Mouse (Mus musculus) midbrain, embryonic 12.5 days (tissue): ENCODE measurements around the gene Olfr862. TPM values are rescaled to one million over a fixed set of nuclear protein-coding genes. Genes with fewer than 3 reads are reported as not detected.

ENCODE experiments used
- ATAC-seq: fragments of 200-750 bp; cut with Nextera tagmentation; 2 replicates; pipeline ENCODE4 v1.8.0; 2017; ENCODE audit warnings: low read depth, moderate TSS enrichment, moderate library complexity; ENCODE audit not compliant: low FRiP score
- H3K27ac ChIP-seq: fragments of 300-500 bp; sonication (generic); replicated peaks from 2 replicates; pipeline ENCODE4 v1.5.1; 2016; ENCODE audit warnings: mild to moderate bottlenecking
- H3K27me3 ChIP-seq: fragments of 300-500 bp; sonication (generic); 2 replicates; pipeline ENCODE4 v1.6.1; 2016; ENCODE audit warnings: mild to moderate bottlenecking
- H3K36me3 ChIP-seq: fragments of 300-500 bp; sonication (generic); 2 replicates; pipeline ENCODE4 v1.6.1; 2016
- H3K4me1 ChIP-seq: fragments of 300-500 bp; sonication (generic); 2 replicates; pipeline ENCODE4 v1.6.1; 2016
- H3K4me2 ChIP-seq: fragments of 300-500 bp; sonication (generic); replicated peaks from 2 replicates; pipeline ENCODE4 v1.6.1; 2016; ENCODE audit warnings: mild to moderate bottlenecking, moderate library complexity
- H3K4me3 ChIP-seq: fragments of 300-500 bp; sonication (generic); 2 replicates; pipeline ENCODE4 v1.5.1; 2016; ENCODE audit warnings: mild to moderate bottlenecking
- H3K9ac ChIP-seq: fragments of 300-500 bp; sonication (generic); replicated peaks from 2 replicates; pipeline ENCODE4 v1.6.1; 2016; ENCODE audit warnings: mild to moderate bottlenecking, moderate library complexity
- H3K9me3 ChIP-seq: fragments of 300-500 bp; sonication (generic); 2 replicates; pipeline ENCODE4 v1.6.1; 2016; ENCODE audit warnings: mild to moderate bottlenecking
- WGBS: fragments of 180-500 bp; shearing (Covaris S2); methylation state at CpG from one replicate; pipeline ENCODE4 v1.1.7; 2016; 5-methylcytosine and 5-hydroxymethylcytosine counted together
- polyA plus RNA-seq: library from polyadenylated mRNA; unstranded; fragments of >200 nt; fragmentation: Nextera tagmentation; extraction: Ambion mirVana; gene quantifications from 2 replicates; pipeline ENCODE4 v1.2.1, GENCODE M21; 2016

The Olfr862 gene
- not detected in 2 replicates for polyA plus RNA-seq

DNA sequence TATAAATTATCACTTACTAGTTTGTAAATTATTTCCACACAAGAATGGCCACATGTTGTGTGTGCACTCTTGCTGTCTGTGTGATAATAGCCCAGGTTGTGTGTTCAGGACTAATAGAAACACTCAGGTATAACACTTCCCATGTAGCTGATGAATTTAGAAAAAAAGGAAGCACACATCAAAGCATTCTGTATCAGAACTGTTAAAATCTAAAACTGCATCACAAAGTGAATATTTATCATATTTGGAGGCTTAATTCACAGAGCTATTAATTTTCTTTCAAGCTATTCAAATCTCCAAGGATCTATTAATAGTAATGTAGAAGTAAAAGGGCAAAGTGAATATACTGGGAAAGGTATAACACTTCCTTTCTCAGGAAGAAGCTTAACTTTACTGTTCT lies at the start of gene Olfr862:
Olfr862 (minus strand) TSS at position 101 of the 400 bp plus-strand sequence.
- peaks cover 4% of the 10 kb centered on the region for H3K9me3 ChIP-seq
- no peak within 1 kb of the TSS for H3K4me3 ChIP-seq
- H3K27ac ChIP-seq, result no peak within 1 kb of the TSS
- ATAC-seq, result no peak
- no peaks in the 10 kb centered on the region for H3K36me3 ChIP-seq
- H3K4me2 ChIP-seq, result no peak within 1 kb of the TSS
- H3K27me3 ChIP-seq, result no peaks in the 10 kb centered on the region
- H3K4me1 ChIP-seq, result no peaks in the 10 kb centered on the region
- no peak within 1 kb of the TSS for H3K9ac ChIP-seq

DNA sequence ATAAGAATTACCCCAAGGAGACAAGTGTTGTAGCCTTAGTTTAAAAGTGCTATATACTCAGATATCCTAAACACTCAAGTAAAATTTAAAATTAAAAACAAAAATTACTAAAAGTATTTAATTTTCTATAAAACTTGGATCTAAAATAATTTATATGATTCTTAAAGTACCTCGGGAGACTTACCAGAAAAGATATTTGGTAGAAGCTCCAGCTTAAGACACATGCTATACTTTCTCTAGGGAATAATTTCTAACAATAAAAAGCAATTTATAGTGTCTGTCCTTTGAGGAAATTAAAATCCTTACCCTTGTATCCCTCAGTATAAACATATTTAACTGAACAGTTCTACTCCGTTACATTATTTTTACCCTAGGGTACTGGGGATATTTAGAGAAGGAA lies 28.8 kb upstream of the Olfr862 start, which contains the start of gene Olfr77:
Olfr77 (plus strand) TSS at position 301 of the 400 bp plus-strand sequence.
- Histone ChIP-seq H3K4me2 (no peak within 1 kb of the TSS), H3K27me3 (no peaks in the 10 kb centered on the region), H3K9me3 (peaks cover 12% of the 10 kb centered on the region; the same call in 1 of the 2 replicates), H3K9ac (no peak within 1 kb of the TSS), H3K36me3 (no peaks in the 10 kb centered on the region), H3K4me3 (no peak within 1 kb of the TSS), H3K27ac (no peak within 1 kb of the TSS), H3K4me1 (no peaks in the 10 kb centered on the region)
- no peak for ATAC-seq
- WGBS, result 86% methylated on average over 2 of the region's 2 CpGs

DNA sequence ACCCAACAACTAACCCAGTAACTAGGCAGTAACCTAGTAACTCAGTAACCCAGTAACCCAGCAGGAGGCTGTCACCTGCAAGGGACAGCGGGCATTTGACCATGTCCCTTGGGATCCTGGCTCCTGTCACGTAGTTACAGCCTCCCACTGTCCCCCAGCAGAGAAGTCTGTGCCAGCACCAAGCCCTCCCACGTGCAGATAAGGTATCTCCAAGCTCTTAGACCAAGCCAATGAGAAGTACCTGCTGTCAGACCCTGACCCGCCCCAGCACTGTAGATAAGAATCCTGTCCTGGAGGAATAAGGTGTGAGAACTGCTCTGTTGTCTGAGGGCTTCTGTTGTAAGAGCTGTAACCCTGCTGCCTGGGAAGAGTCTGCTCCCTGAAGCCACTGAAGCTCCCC lies 23.4 kb upstream of the Olfr862 start:
- H3K4me1 ChIP-seq, result no peaks in the 10 kb centered on the region
- H3K36me3 ChIP-seq, result no peaks in the 10 kb centered on the region
- no peak overlapping the region for H3K4me2 ChIP-seq
- H3K27ac ChIP-seq, result no peak overlapping the region
- H3K9ac ChIP-seq, result no peak overlapping the region
- ATAC-seq, result no peak
- peaks cover 14% of the 10 kb centered on the region; the same call in 1 of the 2 replicates for H3K9me3 ChIP-seq
- 63% methylated on average over 4 of the region's 4 CpGs for WGBS
- no peaks in the 10 kb centered on the region for H3K27me3 ChIP-seq
- H3K4me3 ChIP-seq, result no peak overlapping the region

DNA sequence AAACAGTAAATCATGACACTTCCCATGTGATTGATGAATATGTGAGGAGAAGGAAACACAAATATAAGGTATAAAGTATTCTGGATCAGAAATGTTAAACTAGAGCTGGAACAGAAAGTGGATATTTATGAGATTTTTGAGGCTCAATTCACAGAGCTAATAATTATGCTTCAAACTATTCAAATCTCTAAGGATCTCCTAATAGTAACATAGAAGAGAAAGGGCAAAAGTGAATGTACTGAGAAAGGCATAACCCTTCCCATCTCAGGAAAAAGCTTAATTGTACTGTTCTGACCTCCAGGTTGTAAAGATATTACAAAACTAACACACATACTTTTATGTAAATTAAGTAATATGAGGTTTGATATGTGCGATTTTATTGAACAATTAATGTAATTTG lies 38.2 kb downstream of the Olfr862 start, which contains the start of gene Olfr860:
Olfr860 (minus strand) TSS at position 101 of the 400 bp plus-strand sequence.
- H3K36me3 ChIP-seq, result no peaks in the 10 kb centered on the region
- WGBS, result 87% methylated on average over 1 of the region's 1 CpGs

More for the DNA sequence above, 38.2 kb downstream of the Olfr862 start, which contains the start of gene Olfr860:
- no peak for ATAC-seq
- Histone ChIP-seq H3K27ac (no peak within 1 kb of the TSS), H3K4me3 (no peak within 1 kb of the TSS), H3K9ac (no peak within 1 kb of the TSS), H3K4me2 (no peak within 1 kb of the TSS), H3K27me3 (no peaks in the 10 kb centered on the region), H3K9me3 (0 out of 2 replicates have a peak, but pooled peaks cover 2% of the 10 kb centered on the region), H3K4me1 (no peaks in the 10 kb centered on the region)

Other genes starting within 250 kb of the Olfr862 start
- not detected in 2 replicates for gene Olfr857, start 178.6 kb downstream of the Olfr862 start, polyA plus RNA-seq
- not detected in 2 replicates for gene Olfr58, start 107.7 kb downstream of the Olfr862 start, polyA plus RNA-seq
- not detected in 2 replicates for gene Olfr859, start 83.1 kb downstream of the Olfr862 start, polyA plus RNA-seq
- gene Olfr860, start 38.3 kb downstream of the Olfr862 start, polyA plus RNA-seq, result not detected in 2 replicates
- 0.23 and 0.24 TPM in 2 replicates for gene Olfr77, start 28.9 kb upstream of the Olfr862 start, polyA plus RNA-seq
- not detected in 2 replicates for gene Olfr866, start 140.0 kb upstream of the Olfr862 start, polyA plus RNA-seq
- not detected in 2 replicates for gene Olfr867, start 169.6 kb upstream of the Olfr862 start, polyA plus RNA-seq
- gene Olfr868, start 210.6 kb upstream of the Olfr862 start, polyA plus RNA-seq, result not detected in 2 replicates
- gene Olfr869, start 241.0 kb upstream of the Olfr862 start, polyA plus RNA-seq, result not detected in 2 replicates